Mouse (Mus musculus) spleen, adult 2 months (tissue): Measurements from ENCODE around the gene Phpt1. TPM values are rescaled to one million over a fixed set of nuclear protein-coding genes. Genes with fewer than 3 reads are reported as not detected.

ENCODE experiments used
- DNase-seq, 2 experiments: peaks; one replicate each; pipeline versions ENCODE4 v3.0.0 to v3.0.0-alpha.2; 2012 to 2021; ENCODE audit warnings: low spot score in 2 of 2, low read depth in 1 of 2
- H3K27ac ChIP-seq: fragments of 200-500 bp; 2 replicates; pipeline ENCODE4 v1.5.1; 2012; ENCODE audit warnings: low read length, inconsistent platforms; ENCODE audit not compliant: insufficient read depth
- H3K27me3 ChIP-seq: fragments of 200-500 bp; 2 replicates; pipeline ENCODE4 v1.6.1; 2012; ENCODE audit warnings: mild to moderate bottlenecking, moderate library complexity, low read length, inconsistent platforms; ENCODE audit not compliant: control insufficient read depth, insufficient read depth
- H3K36me3 ChIP-seq: fragments of 200-500 bp; 2 replicates; pipeline ENCODE4 v1.6.1; 2012; ENCODE audit warnings: mild to moderate bottlenecking, low read length, inconsistent platforms; ENCODE audit not compliant: control insufficient read depth, insufficient read depth
- H3K4me1 ChIP-seq: fragments of 200-500 bp; 2 replicates; pipeline ENCODE4 v1.6.1; 2011; ENCODE audit warnings: inconsistent platforms; ENCODE audit not compliant: control insufficient read depth, insufficient read depth, insufficient read length
- H3K4me3 ChIP-seq: fragments of 200-500 bp; 2 replicates; pipeline ENCODE4 v1.5.1; 2011; ENCODE audit warnings: mild to moderate bottlenecking, inconsistent platforms; ENCODE audit not compliant: insufficient read depth, insufficient read length; ENCODE audit errors: extremely low read depth
- CTCF ChIP-seq: fragments of 200-500 bp; IDR thresholded peaks from 2 replicates; pipeline ENCODE4 v1.5.1; 2011; ENCODE audit warnings: mild to moderate bottlenecking, inconsistent platforms; ENCODE audit not compliant: insufficient read depth, insufficient read length, insufficient replicate concordance; ENCODE audit errors: extremely low read depth
- POLR2A ChIP-seq: fragments of 200-500 bp; IDR thresholded peaks from 2 replicates; pipeline ENCODE4 v1.6.1; 2011; ENCODE audit warnings: low read depth, low read length, inconsistent platforms
- WGBS: fragments of 180-500 bp; shearing (Covaris S2); methylation state at CpG from one replicate; pipeline ENCODE4 v1.1.7; 2018; 5-methylcytosine and 5-hydroxymethylcytosine counted together
- polyA plus RNA-seq: library from polyadenylated mRNA; depleted of rRNA; stranded (reverse); fragments of >200 nt; gene quantifications from 2 replicates; pipeline ENCODE4 v1.2.3, GENCODE M21; 2012

The Phpt1 gene
- polyA plus RNA-seq, 1 experiment, result 22.5 TPM

GRCm38 (mm10) chr2:25577951-25578795, 3.1 kb upstream of the Phpt1 start:
- no peaks in the 10 kb centered on the region for H3K36me3 ChIP-seq
- no peak for TF ChIP-seq CTCF
- no peak for TF ChIP-seq POLR2A
- H3K27ac ChIP-seq, result no peak overlapping the region
- H3K27me3 ChIP-seq, result peaks cover 25% of the 10 kb centered on the region
- peaks cover 42% of the 10 kb centered on the region for H3K4me1 ChIP-seq
- WGBS, result 11% methylated on average over 75 of the region's 75 CpGs
- peak overlapping the region; percentile 16; the same call in 1 of the 2 replicates for H3K4me3 ChIP-seq
- no peak for DNase-seq

- Histone ChIP-seq H3K27me3 (peaks cover 25% of the 10 kb centered on the region), H3K4me1 (peaks cover 42% of the 10 kb centered on the region), H3K36me3 (no peaks in the 10 kb centered on the region), H3K4me3 (peak overlapping the region; percentile 22; the same call in 1 of the 2 replicates), H3K27ac (no peak overlapping the region)
- DNase-seq, result no peak
- WGBS, result 30% methylated on average over 92 of the region's 92 CpGs
- TF ChIP-seq POLR2A (no peak), CTCF (no peak)
Measured at GRCm38 (mm10) chr2:25576965-25577891, 2.2 kb upstream of the Phpt1 start.

DNA sequence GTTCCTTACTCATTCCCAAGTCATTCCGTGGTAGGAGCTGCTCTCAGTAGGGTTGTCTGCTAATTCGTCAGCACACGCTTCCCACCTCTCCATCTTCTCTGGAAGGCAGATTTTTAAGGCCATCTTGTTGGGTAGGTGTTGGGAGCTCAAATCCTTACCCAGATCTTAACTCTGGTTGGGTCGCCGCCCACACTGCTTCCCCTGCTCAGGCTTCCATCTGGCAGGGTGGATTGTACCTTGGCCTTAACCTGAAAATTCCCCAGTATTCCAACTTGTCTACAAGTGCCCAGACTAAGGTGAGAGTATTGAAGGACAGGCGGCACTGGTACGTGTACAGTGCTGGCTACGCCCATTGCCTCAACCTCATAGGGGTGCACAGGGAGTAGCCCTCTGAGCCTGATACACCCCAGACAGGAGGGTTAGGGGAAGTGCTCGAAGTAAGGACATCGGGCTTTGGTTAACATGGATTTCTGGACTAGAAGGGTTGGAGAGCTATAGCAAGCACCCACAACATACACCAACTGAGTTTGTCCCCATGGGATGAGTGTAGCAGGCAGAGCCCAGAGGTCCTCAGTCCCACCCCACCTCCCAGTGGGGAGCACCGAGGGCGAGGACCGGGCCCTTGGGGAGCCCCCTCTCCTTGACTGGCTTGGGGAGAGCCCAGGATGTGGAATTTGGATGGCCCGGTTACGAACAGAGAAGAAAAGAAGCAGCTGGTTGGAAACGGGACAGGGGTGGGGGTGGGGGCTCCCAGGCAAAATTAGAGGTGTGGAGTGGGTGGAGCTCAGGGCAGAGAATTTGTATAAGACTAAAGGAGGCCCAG, 1.2 kb upstream of the Phpt1 start:
- peaks cover 25% of the 10 kb centered on the region for H3K27me3 ChIP-seq
- H3K4me1 ChIP-seq, result peaks cover 39% of the 10 kb centered on the region

GRCm38 (mm10) chr2:25575432-25576027, 506 bp upstream of the Phpt1 start:
- DNase-seq, result peak in 1 of 2 experiments; percentile 36
- Histone ChIP-seq H3K36me3 (no peaks in the 10 kb centered on the region), H3K4me1 (peaks cover 38% of the 10 kb centered on the region), H3K27ac (peak overlapping the region; percentile 29; the same call in 1 of the 2 replicates), H3K27me3 (peaks cover 25% of the 10 kb centered on the region), H3K4me3 (peak overlapping the region; percentile 55; the same call in 1 of the 2 replicates)
- 24% methylated on average over 21 of the region's 21 CpGs for WGBS
- no peak for TF ChIP-seq CTCF
- no peak for TF ChIP-seq POLR2A

More for the DNA sequence above, 1.2 kb upstream of the Phpt1 start:
- Histone ChIP-seq H3K27ac (no peak overlapping the region), H3K4me3 (no peak overlapping the region), H3K36me3 (no peaks in the 10 kb centered on the region)
- TF ChIP-seq CTCF (no peak), POLR2A (no peak)
- WGBS, result 92% methylated on average over 16 of the region's 16 CpGs
- no peak for DNase-seq

DNA sequence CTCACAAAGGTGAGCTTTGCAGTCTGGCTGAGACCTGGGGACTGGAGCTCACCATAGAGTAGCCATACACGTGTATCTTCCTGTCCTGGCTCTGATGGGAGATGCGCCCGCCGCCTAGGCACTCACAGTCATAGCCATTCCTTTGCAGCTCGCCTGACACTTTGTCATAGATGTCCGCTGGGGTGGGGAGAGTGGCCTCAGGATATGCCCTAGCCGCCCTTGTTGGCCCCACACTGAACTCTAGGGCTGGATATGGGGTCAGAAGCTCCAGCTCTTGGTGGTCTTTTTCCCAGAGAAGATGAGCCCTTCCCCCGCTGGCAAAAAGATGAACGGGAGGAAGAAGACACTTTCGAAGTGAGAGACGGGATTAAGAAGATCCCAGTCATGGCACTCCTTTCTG, 888 bp downstream of the Phpt1 start:
- DNase-seq, result no peak
- TF ChIP-seq CTCF (no peak), POLR2A (no peak)
- H3K27me3 ChIP-seq, result peaks cover 18% of the 10 kb centered on the region
- H3K36me3 ChIP-seq, result no peaks in the 10 kb centered on the region
- 26% methylated on average over 11 of the region's 11 CpGs for WGBS
- peak overlapping the region; percentile 75; the same call in 1 of the 2 replicates for H3K4me3 ChIP-seq
- H3K27ac ChIP-seq, result no peak overlapping the region
- H3K4me1 ChIP-seq, result peaks cover 28% of the 10 kb centered on the region

DNA sequence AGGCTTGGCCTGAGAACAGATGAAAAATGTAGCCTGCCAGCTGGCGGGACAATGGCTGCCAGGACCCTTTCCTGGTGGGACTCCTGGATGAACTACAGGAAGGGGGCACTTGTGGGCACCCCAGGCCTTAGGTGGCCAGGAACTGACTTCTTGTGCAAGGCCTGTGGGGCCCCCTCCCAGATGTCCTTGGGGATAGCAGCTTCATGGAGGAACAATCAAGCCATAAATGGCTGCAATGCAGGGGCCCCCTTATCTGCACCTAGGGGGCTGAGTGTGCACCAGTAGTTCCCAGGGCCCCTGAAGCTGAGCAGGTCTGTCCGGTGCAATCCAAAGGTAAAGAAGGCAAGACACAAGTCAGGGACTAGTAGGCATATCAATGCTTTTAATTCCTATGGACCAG, 2.0 kb downstream of the Phpt1 start:
- Histone ChIP-seq H3K27ac (no peak overlapping the region), H3K4me1 (peaks cover 20% of the 10 kb centered on the region), H3K36me3 (no peaks in the 10 kb centered on the region), H3K27me3 (peaks cover 8% of the 10 kb centered on the region), H3K4me3 (no peak overlapping the region)
- TF ChIP-seq CTCF (no peak), POLR2A (no peak)
- 91% methylated on average over 2 of the region's 2 CpGs for WGBS
- no peak for DNase-seq
